ENCODE assay signal across 10 mouse cellular contexts in genomic region chr2:132269217-132269616, GRCm38 (mm10). TPM values are rescaled to one million over a fixed set of nuclear protein-coding genes. Genes with fewer than 3 reads are reported as not detected.
DNase-seq lines count a peak whose midpoint lies in the region; ATAC-seq and TF ChIP-seq lines count a peak whose summit lies in the region.
"Had no signal": no experiment of that assay in that cellular context is flagged by ENCODE, and none has a peak within 500 bp of the region (broad histone marks: within the 10 kb centered on the region; RNA-seq: fewer than 3 reads in every experiment).

No protein-coding gene starts in this region.

- H3K4me1 ChIP-seq in kidney, embryonic 14.5 days (ENCODE audit: control insufficient read depth, insufficient read depth, low read length): peaks cover 7% of the 10 kb centered on the region; the same call in 1 of the 2 replicates
- peaks cover 13% of the 10 kb centered on the region for H3K4me1 ChIP-seq in kidney, embryonic 16.5 days (ENCODE audit: insufficient read depth, low read length)
- peaks cover 23% of the 10 kb centered on the region for H3K4me1 ChIP-seq in G1E (ENCODE audit: insufficient read depth, low read depth, low read length)
- H3K4me1 ChIP-seq in megakaryocyte, embryonic 14.5 days: peaks cover 86% of the 10 kb centered on the region

- H3K27ac ChIP-seq in kidney, embryonic 14.5 days (ENCODE audit: low read depth, low read length): no peak overlapping the region
- no peak overlapping the region for H3K27ac ChIP-seq in kidney, embryonic 16.5 days (ENCODE audit: low read length)
- H3K27ac ChIP-seq: lung, embryonic 15.5 days had no signal

- H3K4me3 ChIP-seq in kidney, embryonic 14.5 days (ENCODE audit: low read length): no peak overlapping the region
- no peak overlapping the region for H3K4me3 ChIP-seq in kidney, embryonic 16.5 days (ENCODE audit: low read length)
- no peak overlapping the region for H3K4me3 ChIP-seq in G1E (ENCODE audit: low read depth, low read length)
- peak overlapping the region; percentile 72 for H3K4me3 ChIP-seq in megakaryocyte, embryonic 14.5 days (replicated peaks)
- H3K4me3 ChIP-seq: lung, embryonic 15.5 days had no signal

- H3K9ac ChIP-seq in kidney, embryonic 14.5 days (ENCODE audit: low read depth, low read length): no peak overlapping the region
- H3K9ac ChIP-seq in kidney, embryonic 16.5 days (replicated peaks; ENCODE audit: low read length): no peak overlapping the region
- H3K9ac ChIP-seq: lung, embryonic 15.5 days had no signal

- no peaks in the 10 kb centered on the region for H3K36me3 ChIP-seq in kidney, embryonic 14.5 days (ENCODE audit: control insufficient read depth, insufficient read depth, low read length)
- H3K36me3 ChIP-seq in kidney, embryonic 16.5 days (ENCODE audit: insufficient read depth, low read length): 0 out of 2 replicates have a peak, but pooled peaks cover 2% of the 10 kb centered on the region
- H3K36me3 ChIP-seq in G1E (replicated peaks): peaks cover 11% of the 10 kb centered on the region
- H3K36me3 ChIP-seq in megakaryocyte, embryonic 14.5 days (replicated peaks; ENCODE audit: low read length): peaks cover 55% of the 10 kb centered on the region
- H3K36me3 ChIP-seq: lung, embryonic 15.5 days had no signal

- no peaks in the 10 kb centered on the region for H3K27me3 ChIP-seq in kidney, embryonic 14.5 days (ENCODE audit: control insufficient read depth, insufficient read depth, low read length)
- H3K27me3 ChIP-seq in kidney, embryonic 16.5 days (ENCODE audit: insufficient read depth, low read length): no peaks in the 10 kb centered on the region
- H3K27me3 ChIP-seq in G1E (ENCODE audit: insufficient read depth, low read length): no peaks in the 10 kb centered on the region
- H3K27me3 ChIP-seq in megakaryocyte, embryonic 14.5 days (replicated peaks): no peaks in the 10 kb centered on the region
- H3K27me3 ChIP-seq: lung, embryonic 15.5 days had no signal

- WGBS in kidney, embryonic 14.5 days: 85% methylated on average over 3 of the region's 3 CpGs
- WGBS in kidney, embryonic 16.5 days: 77% methylated on average over 3 of the region's 3 CpGs

- peak; percentile 27 for DNase-seq in G1E (ENCODE audit: low spot score)
- no peak for DNase-seq in left cerebral cortex, adult 18-20 months (ENCODE audit: low spot score in 2 of 2)
- DNase-seq in retina, embryonic 14.5 days (ENCODE audit: low spot score): no peak
- DNase-seq: gastrocnemius, postnatal 36 days; kidney, postnatal 4 days had no signal

- no peak for TF ChIP-seq CTCF in G1E (IDR thresholded peaks at IDR 0.05; ENCODE audit: low read depth, low read length)

- H3K4me2 ChIP-seq in kidney, embryonic 14.5 days (replicated peaks; ENCODE audit: low read depth, low read length): no peak overlapping the region
- no peak overlapping the region for H3K4me2 ChIP-seq in kidney, embryonic 16.5 days (replicated peaks; ENCODE audit: low read depth, low read length)
- H3K4me2 ChIP-seq: lung, embryonic 15.5 days had no signal

- peak; percentile 56; the same call in 1 of the 2 replicates for ATAC-seq in kidney, embryonic 14.5 days (ENCODE audit: low FRiP score, low TSS enrichment)
- ATAC-seq in kidney, embryonic 16.5 days (ENCODE audit: low FRiP score, low TSS enrichment): no peak
- peak; percentile 96 for ATAC-seq in G1E (ENCODE audit: extremely low read depth, insufficient number of reproducible peaks, low FRiP score, poor library complexity, severe bottlenecking)
- peak; percentile 54 for ATAC-seq in erythroblast, adult 5-6 weeks (replicated peaks; ENCODE audit: low FRiP score, poor library complexity, severe bottlenecking)

- no peaks in the 10 kb centered on the region; the same call in 1 of the 2 replicates for H3K9me3 ChIP-seq in kidney, embryonic 14.5 days (ENCODE audit: control insufficient read depth, low read length)
- H3K9me3 ChIP-seq in kidney, embryonic 16.5 days (ENCODE audit: low read length): 0 out of 2 replicates have a peak, but pooled peaks cover 3% of the 10 kb centered on the region
- H3K9me3 ChIP-seq in G1E (replicated peaks): no peaks in the 10 kb centered on the region
- no peaks in the 10 kb centered on the region for H3K9me3 ChIP-seq in megakaryocyte, embryonic 14.5 days
- H3K9me3 ChIP-seq: lung, embryonic 15.5 days had no signal

RNA-seq across cellular contexts. Expression of gene Cds2, which starts 6.3 kb away (rescaled TPM):
- 24.4 and 27.3 TPM in 2 replicates for polyA plus RNA-seq in kidney, embryonic 14.5 days (2014; fragmentation: Nextera tagmentation; extraction: Ambion mirVana)
- polyA plus RNA-seq in kidney, embryonic 16.5 days (2015; fragmentation: Nextera tagmentation; extraction: Ambion mirVana): 26.6 and 28.1 TPM in 2 replicates
- total RNA-seq in G1E (2014; fragmentation: Nextera tagmentation): 15.8 and 26.6 TPM in 2 replicates
- 17.6 and 19.6 TPM in 2 replicates for total RNA-seq in G1E (2017)
- polyA plus RNA-seq in G1E (2012): 8.6 and 12.6 TPM in 2 replicates
- total RNA-seq in erythroblast, adult 5-6 weeks (2015; ENCODE audit: low replicate concordance): 5.4 and 6.1 TPM in 2 replicates
- total RNA-seq in erythroblast, adult 5-6 weeks (2017; ENCODE audit: low replicate concordance): 6.0 and 7.9 TPM in 2 replicates
- polyA plus RNA-seq in megakaryocyte, embryonic 14.5 days (2012; ENCODE audit: insufficient read depth, low replicate concordance): 13.8 and 21.9 TPM in 2 replicates
- total RNA-seq in left cerebral cortex, adult 18-20 months (2021): 100 to 1,000 TPM; 251 to 285 TPM

RNA-seq across cellular contexts. Expression of gene Pcna, which starts 16.1 kb away (rescaled TPM):
- polyA plus RNA-seq in kidney, embryonic 14.5 days (2014; fragmentation: Nextera tagmentation; extraction: Ambion mirVana): 339 and 383 TPM in 2 replicates
- 248 and 265 TPM in 2 replicates for polyA plus RNA-seq in kidney, embryonic 16.5 days (2015; fragmentation: Nextera tagmentation; extraction: Ambion mirVana)
- total RNA-seq in G1E (2014; fragmentation: Nextera tagmentation) (249 and 267 TPM in 2 replicates), G1E (2017) (520 and 531 TPM in 2 replicates)
- 38.5 and 77.8 TPM in 2 replicates for polyA plus RNA-seq in G1E (2012)
- 310 and 324 TPM in 2 replicates for total RNA-seq in erythroblast, adult 5-6 weeks (2015; ENCODE audit: low replicate concordance)
- total RNA-seq in erythroblast, adult 5-6 weeks (2017; ENCODE audit: low replicate concordance): 228 and 255 TPM in 2 replicates
- polyA plus RNA-seq in megakaryocyte, embryonic 14.5 days (2012; ENCODE audit: insufficient read depth, low replicate concordance): 6.9 and 19.1 TPM in 2 replicates
- total RNA-seq in left cerebral cortex, adult 18-20 months (2021): 10 to 100 TPM; 45.8 to 48.0 TPM

RNA-seq across cellular contexts. Expression of gene Tmem230, which starts 21.6 kb away (rescaled TPM):
- polyA plus RNA-seq in kidney, embryonic 14.5 days (2014; fragmentation: Nextera tagmentation; extraction: Ambion mirVana): 42.9 and 47.3 TPM in 2 replicates
- 49.8 and 50.1 TPM in 2 replicates for polyA plus RNA-seq in kidney, embryonic 16.5 days (2015; fragmentation: Nextera tagmentation; extraction: Ambion mirVana)
- total RNA-seq in G1E (2014; fragmentation: Nextera tagmentation): 113 and 147 TPM in 2 replicates
- 41.6 and 42.7 TPM in 2 replicates for total RNA-seq in G1E (2017)
- polyA plus RNA-seq in G1E (2012): 34.4 and 37.1 TPM in 2 replicates
- total RNA-seq in erythroblast, adult 5-6 weeks (2015; ENCODE audit: low replicate concordance): 21.3 and 27.4 TPM in 2 replicates
- total RNA-seq in erythroblast, adult 5-6 weeks (2017; ENCODE audit: low replicate concordance): 9.9 and 13.3 TPM in 2 replicates
- 23.1 and 24.3 TPM in 2 replicates for polyA plus RNA-seq in megakaryocyte, embryonic 14.5 days (2012; ENCODE audit: insufficient read depth, low replicate concordance)
- 10 to 100 TPM; 33.7 to 36.4 TPM for total RNA-seq in left cerebral cortex, adult 18-20 months (2021)
